Mouse (Mus musculus) limb, embryonic 10.5 days (tissue): ENCODE measurements at regions not wholly inside any gene's neighbourhood (a gene's known extent, or its start where the extent isn't known, plus 50 kb on each side); places are given as distances from the start of the nearest gene placed in this dataset.

Experiments
- DNase-seq: peaks from one replicate; pipeline ENCODE4 v3.0.0-alpha.2; 2017; ENCODE audit warnings: low spot score
- H3K27ac ChIP-seq: fragments of 300-500 bp; sonication (generic); 2 replicates; pipeline ENCODE4 v1.5.1; 2016; ENCODE audit warnings: mild to moderate bottlenecking
- H3K27me3 ChIP-seq: fragments of 300-500 bp; sonication (generic); 2 replicates; pipeline ENCODE4 v1.6.1; 2016; ENCODE audit warnings: low read depth, mild to moderate bottlenecking; ENCODE audit not compliant: poor library complexity, severe bottlenecking
- H3K36me3 ChIP-seq: fragments of 300-500 bp; sonication (generic); 2 replicates; pipeline ENCODE4 v1.6.1; 2016; ENCODE audit warnings: mild to moderate bottlenecking, moderate library complexity
- H3K4me1 ChIP-seq: fragments of 300-500 bp; sonication (generic); 2 replicates; pipeline ENCODE4 v1.6.1; 2016
- H3K4me3 ChIP-seq: fragments of 300-500 bp; sonication (generic); 2 replicates; pipeline ENCODE4 v1.5.1; 2016; ENCODE audit warnings: mild to moderate bottlenecking, moderate library complexity
- H3K9me3 ChIP-seq: fragments of 300-500 bp; sonication (generic); replicated peaks from 2 replicates; pipeline ENCODE4 v1.6.1; 2016; ENCODE audit warnings: mild to moderate bottlenecking
- WGBS: fragments of 180-500 bp; shearing (Covaris S2); methylation state at CpG from one replicate; pipeline ENCODE4 v1.1.7; 2016; 5-methylcytosine and 5-hydroxymethylcytosine counted together

DNA sequence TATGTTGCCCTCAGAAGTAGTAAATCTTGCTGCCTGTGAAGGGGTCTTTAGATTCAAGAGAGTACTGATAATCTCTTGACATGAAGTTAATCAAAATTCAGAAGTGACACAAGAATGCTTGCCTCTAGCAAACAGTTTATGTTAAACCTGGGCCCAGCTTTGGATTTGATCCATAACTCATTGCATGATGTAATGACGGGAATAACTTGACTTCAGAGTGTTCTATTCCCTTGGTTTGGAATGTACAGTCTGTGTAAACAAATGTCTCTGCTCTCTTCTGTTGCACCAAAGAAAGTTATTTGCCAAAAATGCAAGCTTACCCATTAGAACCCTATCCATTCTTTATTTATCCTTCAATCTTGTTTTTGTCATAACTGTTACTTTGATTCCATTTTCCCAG is 397.1 kb upstream of the Gpc5 start:
- no peaks in the 10 kb centered on the region for H3K9me3 ChIP-seq
- 95% methylated on average over 1 of the region's 1 CpGs for WGBS

DNA sequence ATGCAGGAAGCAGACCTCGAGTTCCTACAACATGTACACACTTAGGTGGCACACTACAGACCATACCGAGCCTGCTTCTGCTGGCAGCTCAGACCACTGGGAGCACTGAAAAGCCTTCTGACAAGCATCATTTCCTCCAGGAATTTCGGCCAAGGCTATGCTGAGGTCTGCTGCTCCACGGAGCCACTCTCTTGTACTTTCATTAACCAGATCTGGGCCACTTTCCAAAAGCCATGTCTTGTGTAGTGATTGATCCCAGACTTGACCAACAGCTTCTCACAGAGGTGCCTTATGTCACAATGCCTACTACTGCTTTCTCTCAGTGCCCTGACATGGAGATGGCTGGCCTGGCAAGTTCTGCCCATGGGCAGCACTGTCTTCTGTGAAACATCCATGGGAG is 394.5 kb upstream of the Gpc5 start:
- DNase-seq, result no peak
- Histone ChIP-seq H3K27ac (no peak overlapping the region), H3K36me3 (no peaks in the 10 kb centered on the region), H3K4me1 (no peaks in the 10 kb centered on the region), H3K9me3 (no peaks in the 10 kb centered on the region), H3K4me3 (no peak overlapping the region), H3K27me3 (no peaks in the 10 kb centered on the region)
- WGBS, result 85% methylated on average over 4 of the region's 4 CpGs

More for the DNA sequence above, 397.1 kb upstream of the Gpc5 start:
- Histone ChIP-seq H3K36me3 (no peaks in the 10 kb centered on the region), H3K27ac (no peak overlapping the region), H3K4me1 (no peaks in the 10 kb centered on the region), H3K27me3 (no peaks in the 10 kb centered on the region), H3K4me3 (no peak overlapping the region)
- no peak for DNase-seq

DNA sequence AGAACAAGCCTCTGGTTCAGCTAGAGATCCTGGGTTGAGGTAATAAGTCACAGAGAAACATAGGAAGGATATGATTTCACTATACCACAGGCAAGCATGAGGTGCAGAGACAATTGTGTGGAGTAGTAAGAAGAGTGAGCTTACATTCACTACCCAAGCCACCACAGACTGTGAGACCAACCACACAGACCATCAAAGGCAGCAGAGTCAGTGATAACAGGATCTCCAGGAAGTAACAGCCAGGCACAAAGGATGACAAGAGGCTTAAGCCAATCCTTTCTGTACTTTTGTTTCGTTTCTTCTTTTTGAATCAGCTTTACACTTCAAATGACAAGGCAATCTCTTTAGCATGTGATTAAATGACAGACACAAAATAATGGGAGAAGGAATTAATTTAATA is 368.9 kb upstream of the Gpc5 start:
- Histone ChIP-seq H3K4me1 (no peaks in the 10 kb centered on the region), H3K9me3 (no peaks in the 10 kb centered on the region), H3K4me3 (no peak overlapping the region), H3K36me3 (no peaks in the 10 kb centered on the region), H3K27me3 (no peaks in the 10 kb centered on the region), H3K27ac (no peak overlapping the region)
- DNase-seq, result no peak
- 64% methylated on average over 1 of the region's 1 CpGs for WGBS

DNA sequence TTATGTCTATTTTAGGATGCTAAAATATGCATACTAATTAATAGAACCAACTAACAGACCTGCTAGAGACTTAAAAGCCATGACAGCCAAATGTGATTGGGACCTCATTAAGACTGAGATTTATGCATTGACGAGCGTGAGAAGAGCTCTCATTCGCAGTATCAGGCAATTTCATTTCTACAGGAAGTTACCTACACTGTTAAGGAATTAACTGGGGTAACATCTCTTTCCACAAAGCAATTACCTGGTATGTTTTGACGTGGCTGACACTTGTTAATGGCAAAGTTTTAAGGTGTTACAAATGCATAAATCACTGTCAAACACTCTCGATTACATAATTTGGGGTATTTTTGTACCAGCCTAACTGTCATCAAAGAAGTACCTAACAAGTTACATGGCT is 324.7 kb upstream of the Gpc5 start:
- Histone ChIP-seq H3K4me1 (no peaks in the 10 kb centered on the region), H3K27me3 (no peaks in the 10 kb centered on the region), H3K27ac (no peak overlapping the region), H3K4me3 (no peak overlapping the region), H3K36me3 (no peaks in the 10 kb centered on the region), H3K9me3 (no peaks in the 10 kb centered on the region)
- WGBS, result 87% methylated on average over 5 of the region's 5 CpGs
- no peak for DNase-seq

DNA sequence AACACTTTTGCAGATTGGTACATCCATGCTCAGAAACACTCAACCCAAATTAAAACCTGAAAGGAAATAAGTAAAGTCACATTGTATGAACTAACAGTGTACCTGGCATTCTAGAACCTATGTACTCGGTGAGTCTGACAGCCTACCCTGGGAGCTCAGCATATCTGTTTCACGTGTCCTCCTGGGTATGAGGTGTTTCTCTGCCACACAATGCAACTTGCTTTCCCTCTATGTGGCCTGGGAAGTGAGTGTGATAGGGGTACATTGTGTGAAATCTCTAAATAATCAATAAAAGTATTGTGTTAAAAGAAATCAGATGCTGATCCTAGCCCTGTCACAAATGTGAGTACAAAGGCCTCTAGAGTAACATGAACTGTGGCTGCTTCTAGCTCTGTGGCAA is 315.3 kb upstream of the Gpc5 start:
- H3K36me3 ChIP-seq, result no peaks in the 10 kb centered on the region
- WGBS, result 76% methylated on average over 2 of the region's 2 CpGs
- no peaks in the 10 kb centered on the region for H3K4me1 ChIP-seq
- no peaks in the 10 kb centered on the region for H3K9me3 ChIP-seq
- no peak overlapping the region for H3K27ac ChIP-seq
- no peak overlapping the region for H3K4me3 ChIP-seq
- no peaks in the 10 kb centered on the region for H3K27me3 ChIP-seq
- DNase-seq, result no peak

DNA sequence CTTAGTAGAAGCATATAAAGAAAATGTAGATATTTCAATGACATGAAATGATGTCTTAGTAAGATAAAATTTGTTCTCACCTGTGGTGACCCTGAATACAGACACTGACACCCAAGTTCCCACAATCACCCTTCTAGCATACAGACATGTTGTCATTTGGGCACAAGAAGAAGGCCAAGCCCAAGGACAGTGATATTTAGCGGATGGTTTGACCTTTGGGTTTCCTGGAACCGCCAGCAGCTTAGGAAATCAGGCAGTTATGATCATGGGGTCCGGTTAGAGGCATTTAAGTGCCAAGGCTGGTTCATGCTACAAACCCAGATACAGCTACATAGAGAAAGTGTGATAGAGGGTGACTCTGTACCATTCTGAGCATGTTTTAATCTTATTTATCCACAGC is 310.2 kb upstream of the Gpc5 start:
- no peaks in the 10 kb centered on the region for H3K9me3 ChIP-seq
- H3K27me3 ChIP-seq, result no peaks in the 10 kb centered on the region
- H3K4me3 ChIP-seq, result no peak overlapping the region
- no peak overlapping the region for H3K27ac ChIP-seq
- no peak for DNase-seq
- 94% methylated on average over 3 of the region's 3 CpGs for WGBS
- H3K36me3 ChIP-seq, result no peaks in the 10 kb centered on the region
- no peaks in the 10 kb centered on the region for H3K4me1 ChIP-seq

DNA sequence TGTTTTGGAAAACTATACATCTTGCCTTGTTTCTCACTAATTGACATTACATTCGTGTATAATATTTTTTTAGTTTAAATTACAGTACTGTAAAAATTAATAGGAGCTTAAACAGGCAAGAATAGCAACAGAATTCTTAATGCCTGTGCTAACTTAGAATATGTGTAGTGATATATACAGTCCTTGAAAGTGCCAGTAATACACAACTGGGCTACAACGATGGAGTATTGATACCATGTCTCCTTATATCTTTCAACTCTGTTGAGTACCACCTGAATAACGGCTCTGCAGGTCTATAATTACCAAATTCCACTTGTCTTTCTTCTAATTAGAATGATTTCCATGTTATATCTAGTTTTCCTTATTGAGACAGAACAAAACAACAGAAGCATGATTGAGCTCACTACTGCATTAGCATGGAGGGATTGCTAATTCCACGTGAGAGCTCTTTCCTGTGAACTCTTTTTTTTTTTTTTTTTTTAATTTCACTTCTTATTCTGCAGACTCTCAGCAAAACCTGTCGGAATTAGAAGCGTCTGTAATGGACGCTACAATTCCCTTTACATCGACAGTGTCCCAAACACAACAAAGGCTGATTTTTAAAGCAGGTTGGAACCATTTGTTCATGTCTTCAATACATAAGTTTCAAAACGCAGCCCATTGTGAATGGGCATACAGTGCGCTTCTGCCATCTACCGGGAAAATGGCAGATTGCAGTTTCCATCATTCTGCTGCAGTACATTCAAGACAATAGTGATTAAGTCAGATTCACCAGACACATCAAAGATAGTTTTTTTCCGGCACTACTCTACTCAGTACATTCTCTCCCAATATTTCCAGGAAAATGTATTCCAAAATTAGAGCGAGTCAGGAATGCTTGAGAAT is 300.8 kb upstream of the Gpc5 start:
- H3K4me3 ChIP-seq, result no peak overlapping the region
- no peaks in the 10 kb centered on the region for H3K4me1 ChIP-seq
- no peaks in the 10 kb centered on the region for H3K36me3 ChIP-seq
- WGBS, result 31% methylated on average over 13 of the region's 13 CpGs
- no peaks in the 10 kb centered on the region for H3K9me3 ChIP-seq
- H3K27ac ChIP-seq, result no peak overlapping the region
- no peaks in the 10 kb centered on the region for H3K27me3 ChIP-seq
- peak; percentile 79 for DNase-seq

DNA sequence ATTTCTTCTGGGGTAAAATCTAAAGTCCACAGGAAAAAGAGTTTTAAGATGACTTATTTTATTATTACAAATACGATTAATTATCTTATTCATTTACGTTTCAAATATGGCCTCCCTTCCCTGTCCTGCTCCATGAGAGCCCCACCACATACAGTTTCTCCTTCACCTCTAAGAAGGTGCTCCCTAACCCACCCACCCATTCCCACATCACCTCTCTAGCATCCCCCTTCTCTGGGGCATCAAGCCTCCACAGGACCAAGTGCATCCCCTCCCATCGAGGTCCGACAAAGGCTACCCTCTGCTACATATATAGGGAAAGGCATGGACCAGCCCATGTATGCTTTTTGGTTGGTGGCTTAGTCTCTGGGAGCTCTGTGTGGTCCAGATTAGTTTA is 300.2 kb upstream of the Gpc5 start:
- Histone ChIP-seq H3K27me3 (no peaks in the 10 kb centered on the region), H3K4me1 (no peaks in the 10 kb centered on the region), H3K9me3 (no peaks in the 10 kb centered on the region), H3K36me3 (no peaks in the 10 kb centered on the region), H3K27ac (no peak overlapping the region), H3K4me3 (no peak overlapping the region)
- WGBS, result 64% methylated on average over 4 of the region's 4 CpGs
- no peak for DNase-seq

DNA sequence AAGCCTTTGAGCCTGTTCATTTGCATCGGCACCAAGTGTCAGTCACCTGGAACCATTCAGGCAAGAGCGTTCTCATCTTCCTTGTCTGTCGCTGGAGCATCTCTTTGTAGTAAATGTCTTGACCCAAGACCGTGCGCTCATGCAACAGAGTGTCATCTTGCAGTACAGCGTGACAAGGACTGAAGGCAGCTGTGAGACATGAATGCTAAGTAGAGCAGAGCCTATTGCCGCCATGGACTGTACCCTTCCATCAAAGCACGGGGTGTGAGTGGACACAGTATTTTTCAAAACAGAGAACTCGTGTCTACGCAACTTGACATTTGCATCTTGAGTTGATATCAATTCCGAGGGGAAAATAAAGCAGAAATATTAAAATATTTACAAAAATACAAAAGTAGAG is 287.4 kb upstream of the Gpc5 start:
- Histone ChIP-seq H3K27ac (no peak overlapping the region), H3K36me3 (no peaks in the 10 kb centered on the region), H3K27me3 (no peaks in the 10 kb centered on the region), H3K9me3 (no peaks in the 10 kb centered on the region), H3K4me1 (no peaks in the 10 kb centered on the region), H3K4me3 (no peak overlapping the region)
- DNase-seq, result no peak
- WGBS, result 92% methylated on average over 11 of the region's 11 CpGs

DNA sequence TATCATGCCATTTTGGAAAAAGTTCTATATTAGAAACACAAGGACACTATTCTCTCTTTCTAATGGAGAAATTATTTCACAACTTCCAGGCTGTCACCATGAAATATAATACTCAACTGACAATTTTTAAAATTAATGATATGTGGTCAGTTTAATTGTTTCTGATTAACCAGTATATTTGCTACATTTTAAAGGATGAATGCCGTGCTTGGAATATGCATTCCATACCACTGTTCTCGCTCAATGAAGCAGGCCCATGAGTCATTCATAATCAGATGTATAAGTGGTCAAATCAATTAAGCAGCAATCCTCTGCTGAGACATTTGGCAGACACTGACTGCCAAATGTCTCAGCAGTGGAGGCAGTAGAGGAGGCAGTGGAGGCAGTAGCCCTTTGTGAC is 283.4 kb upstream of the Gpc5 start:
- WGBS, result 91% methylated on average over 2 of the region's 2 CpGs
- no peak for DNase-seq
- H3K27ac ChIP-seq, result no peak overlapping the region
- no peaks in the 10 kb centered on the region for H3K9me3 ChIP-seq
- no peaks in the 10 kb centered on the region for H3K4me1 ChIP-seq
- no peak overlapping the region for H3K4me3 ChIP-seq
- no peaks in the 10 kb centered on the region for H3K27me3 ChIP-seq
- H3K36me3 ChIP-seq, result no peaks in the 10 kb centered on the region

DNA sequence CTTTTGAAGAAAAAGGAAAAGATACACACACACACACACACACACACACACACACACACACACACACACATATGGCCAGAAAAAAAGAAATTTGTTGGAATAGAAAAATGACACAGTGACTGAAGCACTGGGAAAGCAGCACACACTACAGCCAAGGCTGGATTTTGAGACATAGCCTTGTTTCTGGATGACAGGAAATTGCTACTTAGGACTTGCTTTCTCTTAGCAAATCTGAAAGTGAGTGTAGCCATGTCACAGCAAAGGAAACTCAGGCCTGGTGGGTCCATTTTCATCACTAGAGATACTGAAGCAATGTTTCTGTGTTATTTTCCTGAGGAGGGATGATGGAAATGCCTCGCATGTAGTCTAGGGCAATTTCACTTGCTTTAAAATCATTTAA is 271.3 kb upstream of the Gpc5 start:
- H3K36me3 ChIP-seq, result no peaks in the 10 kb centered on the region
- peak overlapping the region; percentile 83 for H3K27ac ChIP-seq
- H3K27me3 ChIP-seq, result no peaks in the 10 kb centered on the region
- H3K4me3 ChIP-seq, result no peak overlapping the region
- no peak for DNase-seq
- H3K9me3 ChIP-seq, result no peaks in the 10 kb centered on the region
- peaks cover 16% of the 10 kb centered on the region for H3K4me1 ChIP-seq
- WGBS, result 4% methylated on average over 1 of the region's 1 CpGs

DNA sequence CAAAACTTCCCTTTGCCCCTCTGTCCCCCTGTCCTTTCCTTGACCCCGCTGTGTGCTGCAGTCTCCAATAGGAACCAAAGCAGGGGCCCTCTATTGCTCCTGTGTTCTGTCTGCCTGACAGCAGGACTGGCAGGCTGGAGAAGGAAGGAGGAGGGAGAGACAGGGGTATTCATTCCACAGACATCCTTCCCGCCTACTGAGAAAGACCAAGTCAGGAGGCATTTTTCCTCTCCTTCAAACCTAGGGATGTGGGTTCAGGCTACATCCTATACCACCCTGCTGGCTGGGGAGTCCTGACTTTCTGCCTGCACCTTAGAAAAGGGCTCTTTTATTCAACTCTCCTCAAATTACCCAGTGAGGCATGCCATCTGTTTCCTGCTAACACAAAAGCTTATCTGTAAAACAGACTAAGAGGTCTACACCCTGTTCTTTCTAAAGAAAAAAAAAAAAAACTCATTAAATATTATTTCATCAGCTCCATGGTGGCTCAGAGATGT is 270.9 kb upstream of the Gpc5 start:
- H3K4me1 ChIP-seq, result peaks cover 20% of the 10 kb centered on the region
- peak; percentile 59 for DNase-seq
- no peaks in the 10 kb centered on the region for H3K27me3 ChIP-seq
- peak overlapping the region; percentile 83 for H3K27ac ChIP-seq
- WGBS, result 11% methylated on average over 2 of the region's 2 CpGs
- no peaks in the 10 kb centered on the region for H3K36me3 ChIP-seq
- H3K9me3 ChIP-seq, result no peaks in the 10 kb centered on the region
- H3K4me3 ChIP-seq, result no peak overlapping the region

DNA sequence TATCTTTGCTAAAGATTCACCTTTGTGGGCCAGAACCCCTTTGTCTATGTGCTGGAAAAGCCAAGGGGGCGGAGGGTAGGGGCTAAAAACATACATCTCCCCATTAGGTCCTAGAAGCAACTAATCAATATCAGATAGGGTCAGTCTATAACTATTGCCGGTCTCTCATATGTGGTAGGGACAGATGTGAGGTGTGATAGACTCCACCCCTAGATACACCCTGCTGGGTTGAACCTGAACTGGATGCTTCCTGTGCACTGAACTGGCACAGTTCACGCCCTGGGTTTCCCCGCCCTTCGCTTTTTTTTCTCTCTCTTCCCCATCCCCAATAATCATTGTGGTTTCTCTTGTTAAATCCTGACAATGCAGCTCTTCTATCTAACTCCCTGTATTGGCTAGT is 270.3 kb upstream of the Gpc5 start:
- Histone ChIP-seq H3K27me3 (no peaks in the 10 kb centered on the region), H3K36me3 (no peaks in the 10 kb centered on the region), H3K9me3 (no peaks in the 10 kb centered on the region), H3K4me3 (no peak overlapping the region), H3K4me1 (peaks cover 26% of the 10 kb centered on the region), H3K27ac (peak overlapping the region; percentile 83)
- no peak for DNase-seq
- 75% methylated on average over 5 of the region's 5 CpGs for WGBS
